11 mouse cellular contexts compared by ENCODE assay signal in the genomic region with DNA sequence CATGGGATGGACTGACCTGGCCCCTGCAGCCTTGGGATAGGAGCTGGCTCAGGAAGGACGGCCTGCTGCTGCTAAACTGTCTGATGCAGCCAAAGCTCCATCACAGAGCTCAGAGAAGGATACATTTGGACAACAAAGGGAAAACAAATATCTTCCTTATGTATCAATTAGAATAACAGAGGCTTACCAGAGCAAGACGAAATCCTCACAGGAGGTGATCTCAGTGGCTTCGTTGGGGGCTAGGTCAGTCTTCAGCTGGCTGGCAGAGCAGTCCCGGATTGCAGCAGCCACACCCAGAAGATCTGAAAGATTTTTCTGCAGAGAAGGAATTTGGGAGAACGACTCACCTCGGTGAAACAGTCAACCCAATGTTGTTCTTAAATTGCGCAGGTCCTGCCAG. TPM values are rescaled to one million over a fixed set of nuclear protein-coding genes. Genes with fewer than 3 reads are reported as not detected.
"Had no signal": no experiment of that assay in that cellular context is flagged by ENCODE, and none has a peak within 500 bp of the region (broad histone marks: within the 10 kb centered on the region; RNA-seq: fewer than 3 reads in every experiment).

No protein-coding gene starts in this region.

- DNase-seq: kidney, postnatal 10 days; kidney, postnatal 4 days; left cerebral cortex, postnatal 4 days; lung, adult 18-20 months; right cerebral cortex, postnatal 14 days; thymus, postnatal 36 days had no signal

RNA-seq across cellular contexts. Expression of a gene that starts 12.5 kb away (rescaled TPM):
- total RNA-seq: left cerebral cortex, postnatal 4 days; liver, adult 2 months; megakaryocyte-erythroid progenitor cell, adult 5-6 weeks had no signal

RNA-seq across cellular contexts. Expression of a gene that starts 18.8 kb away (rescaled TPM):
- total RNA-seq: layer of hippocampus, adult 2 months; layer of hippocampus, postnatal 10 days; left cerebral cortex, postnatal 4 days; liver, adult 2 months; megakaryocyte-erythroid progenitor cell, adult 5-6 weeks; midbrain, postnatal 0 days had no signal
